Mouse (Mus musculus): ENCODE results near the gene Acsf3. TPM values are rescaled to one million over a fixed set of nuclear protein-coding genes. Genes with fewer than 3 reads are reported as not detected.

Gene Acsf3
- polyA plus RNA-seq, 1 experiment from 2014 or later, result 17.5 TPM

- no peak for ATAC-seq (replicated peaks; ENCODE audit: insufficient number of reproducible peaks, low FRiP score, low TSS enrichment)
- Histone ChIP-seq H3K27me3 (ENCODE audit: control insufficient read depth, insufficient read depth, low read length) (no peaks in the 10 kb centered on the region), H3K36me3 (ENCODE audit: control insufficient read depth, insufficient read depth, low read length) (no peaks in the 10 kb centered on the region), H3K9ac (ENCODE audit: low read depth, low read length) (no peak overlapping the region), H3K4me1 (ENCODE audit: control insufficient read depth, insufficient read depth, low read length) (0 out of 2 replicates have a peak, but pooled peaks cover 4% of the 10 kb centered on the region), H3K4me3 (ENCODE audit: low read depth, low read length) (no peak overlapping the region), H3K9me3 (replicated peaks; ENCODE audit: control insufficient read depth, low read length) (no peaks in the 10 kb centered on the region), H3K27ac (ENCODE audit: low read depth, low read length) (no peak overlapping the region), H3K4me2 (no peak overlapping the region)
- WGBS (ENCODE audit: insufficient replicate concordance), result 74% methylated on average over 8 of the region's 8 CpGs
Measured at GRCm38 (mm10) chr8:122810376-122810775, 35.1 kb downstream of the Acsf3 start.

GRCm38 (mm10) chr8:122811870-122812494 lies 36.7 kb downstream of the Acsf3 start:
- no peaks in the 10 kb centered on the region for H3K27me3 ChIP-seq (ENCODE audit: control insufficient read depth, insufficient read depth, low read length)
- no peak overlapping the region for H3K4me2 ChIP-seq
- no peak overlapping the region for H3K4me3 ChIP-seq (ENCODE audit: low read depth, low read length)
- no peaks in the 10 kb centered on the region for H3K36me3 ChIP-seq (ENCODE audit: control insufficient read depth, insufficient read depth, low read length)
- WGBS (ENCODE audit: insufficient replicate concordance), result 83% methylated on average over 16 of the region's 16 CpGs
- no peaks in the 10 kb centered on the region for H3K9me3 ChIP-seq (replicated peaks; ENCODE audit: control insufficient read depth, low read length)
- H3K27ac ChIP-seq (ENCODE audit: low read depth, low read length), result no peak overlapping the region
- no peak overlapping the region for H3K9ac ChIP-seq (ENCODE audit: low read depth, low read length)
- no peak for ATAC-seq (replicated peaks; ENCODE audit: insufficient number of reproducible peaks, low FRiP score, low TSS enrichment)
- H3K4me1 ChIP-seq (ENCODE audit: control insufficient read depth, insufficient read depth, low read length), result 0 out of 2 replicates have a peak, but pooled peaks cover 4% of the 10 kb centered on the region

GRCm38 (mm10) chr8:122812610-122813250 lies 37.4 kb downstream of the Acsf3 start:
- H3K4me1 ChIP-seq (ENCODE audit: control insufficient read depth, insufficient read depth, low read length), result 0 out of 2 replicates have a peak, but pooled peaks cover 5% of the 10 kb centered on the region
- no peak for ATAC-seq (replicated peaks; ENCODE audit: insufficient number of reproducible peaks, low FRiP score, low TSS enrichment)
- H3K4me2 ChIP-seq, result no peak overlapping the region
- H3K36me3 ChIP-seq (ENCODE audit: control insufficient read depth, insufficient read depth, low read length), result no peaks in the 10 kb centered on the region
- WGBS (ENCODE audit: insufficient replicate concordance), result 71% methylated on average over 14 of the region's 14 CpGs
- H3K9ac ChIP-seq (ENCODE audit: low read depth, low read length), result no peak overlapping the region
- H3K27me3 ChIP-seq (ENCODE audit: control insufficient read depth, insufficient read depth, low read length), result no peaks in the 10 kb centered on the region
- H3K4me3 ChIP-seq (ENCODE audit: low read depth, low read length), result no peak overlapping the region
- H3K9me3 ChIP-seq (replicated peaks; ENCODE audit: control insufficient read depth, low read length), result no peaks in the 10 kb centered on the region
- no peak overlapping the region for H3K27ac ChIP-seq (ENCODE audit: low read depth, low read length)

- no peak overlapping the region for H3K4me3 ChIP-seq (ENCODE audit: low read depth, low read length)
- H3K36me3 ChIP-seq (ENCODE audit: control insufficient read depth, insufficient read depth, low read length), result no peaks in the 10 kb centered on the region
- H3K27ac ChIP-seq (ENCODE audit: low read depth, low read length), result no peak overlapping the region
- 0 out of 2 replicates have a peak, but pooled peaks cover 6% of the 10 kb centered on the region for H3K4me1 ChIP-seq (ENCODE audit: control insufficient read depth, insufficient read depth, low read length)
- WGBS (ENCODE audit: insufficient replicate concordance), result 36% methylated on average over 7 of the region's 7 CpGs
- H3K4me2 ChIP-seq, result no peak overlapping the region
- H3K9me3 ChIP-seq (replicated peaks; ENCODE audit: control insufficient read depth, low read length), result no peaks in the 10 kb centered on the region
- ATAC-seq (replicated peaks; ENCODE audit: insufficient number of reproducible peaks, low FRiP score, low TSS enrichment), result no peak
- H3K27me3 ChIP-seq (ENCODE audit: control insufficient read depth, insufficient read depth, low read length), result no peaks in the 10 kb centered on the region
- H3K9ac ChIP-seq (ENCODE audit: low read depth, low read length), result no peak overlapping the region
Measured at GRCm38 (mm10) chr8:122814608-122815007, 39.3 kb downstream of the Acsf3 start.

- ATAC-seq (replicated peaks; ENCODE audit: insufficient number of reproducible peaks, low FRiP score, low TSS enrichment), result no peak
- Histone ChIP-seq H3K36me3 (ENCODE audit: control insufficient read depth, insufficient read depth, low read length) (no peaks in the 10 kb centered on the region), H3K4me1 (ENCODE audit: control insufficient read depth, insufficient read depth, low read length) (0 out of 2 replicates have a peak, but pooled peaks cover 6% of the 10 kb centered on the region), H3K4me3 (ENCODE audit: low read depth, low read length) (no peak overlapping the region), H3K9me3 (replicated peaks; ENCODE audit: control insufficient read depth, low read length) (no peaks in the 10 kb centered on the region), H3K4me2 (no peak overlapping the region), H3K9ac (ENCODE audit: low read depth, low read length) (no peak overlapping the region), H3K27me3 (ENCODE audit: control insufficient read depth, insufficient read depth, low read length) (no peaks in the 10 kb centered on the region), H3K27ac (ENCODE audit: low read depth, low read length) (no peak overlapping the region)
- 84% methylated on average over 6 of the region's 6 CpGs for WGBS (ENCODE audit: insufficient replicate concordance)
Measured at GRCm38 (mm10) chr8:122816965-122817364, 41.7 kb downstream of the Acsf3 start.

- no peak overlapping the region for H3K4me3 ChIP-seq (ENCODE audit: low read depth, low read length)
- H3K4me1 ChIP-seq (ENCODE audit: control insufficient read depth, insufficient read depth, low read length), result 0 out of 2 replicates have a peak, but pooled peaks cover 6% of the 10 kb centered on the region
- H3K4me2 ChIP-seq, result no peak overlapping the region
- no peak overlapping the region for H3K27ac ChIP-seq (ENCODE audit: low read depth, low read length)
- no peaks in the 10 kb centered on the region for H3K9me3 ChIP-seq (replicated peaks; ENCODE audit: control insufficient read depth, low read length)
- WGBS (ENCODE audit: insufficient replicate concordance), result 37% methylated on average over 13 of the region's 13 CpGs
- no peaks in the 10 kb centered on the region for H3K36me3 ChIP-seq (ENCODE audit: control insufficient read depth, insufficient read depth, low read length)
- no peak overlapping the region for H3K9ac ChIP-seq (ENCODE audit: low read depth, low read length)
- H3K27me3 ChIP-seq (ENCODE audit: control insufficient read depth, insufficient read depth, low read length), result no peaks in the 10 kb centered on the region
- no peak for ATAC-seq (replicated peaks; ENCODE audit: insufficient number of reproducible peaks, low FRiP score, low TSS enrichment)
Measured at GRCm38 (mm10) chr8:122817724-122818496, 42.6 kb downstream of the Acsf3 start.

- WGBS (ENCODE audit: insufficient replicate concordance), result 62% methylated on average over 11 of the region's 11 CpGs
- ATAC-seq (replicated peaks; ENCODE audit: insufficient number of reproducible peaks, low FRiP score, low TSS enrichment), result no peak
- 0 out of 2 replicates have a peak, but pooled peaks cover 2% of the 10 kb centered on the region for H3K4me1 ChIP-seq (ENCODE audit: control insufficient read depth, insufficient read depth, low read length)
Measured at GRCm38 (mm10) chr8:122819776-122820175, 44.5 kb downstream of the Acsf3 start.

GRCm38 (mm10) chr8:122824571-122824970 lies 49.3 kb downstream of the Acsf3 start:
- WGBS (ENCODE audit: insufficient replicate concordance), result 42% methylated on average over 5 of the region's 5 CpGs
- Histone ChIP-seq H3K4me2 (no peak overlapping the region), H3K4me1 (ENCODE audit: control insufficient read depth, insufficient read depth, low read length) (no peaks in the 10 kb centered on the region; the same call in 1 of the 2 replicates), H3K27ac (ENCODE audit: low read depth, low read length) (no peak overlapping the region), H3K4me3 (ENCODE audit: low read depth, low read length) (no peak overlapping the region), H3K27me3 (ENCODE audit: control insufficient read depth, insufficient read depth, low read length) (no peaks in the 10 kb centered on the region), H3K36me3 (ENCODE audit: control insufficient read depth, insufficient read depth, low read length) (no peaks in the 10 kb centered on the region), H3K9me3 (replicated peaks; ENCODE audit: control insufficient read depth, low read length) (no peaks in the 10 kb centered on the region), H3K9ac (ENCODE audit: low read depth, low read length) (no peak overlapping the region)
- ATAC-seq (replicated peaks; ENCODE audit: insufficient number of reproducible peaks, low FRiP score, low TSS enrichment), result no peak

More at GRCm38 (mm10) chr8:122819776-122820175, 44.5 kb downstream of the Acsf3 start:
- Histone ChIP-seq H3K27ac (ENCODE audit: low read depth, low read length) (no peak overlapping the region), H3K36me3 (ENCODE audit: control insufficient read depth, insufficient read depth, low read length) (no peaks in the 10 kb centered on the region), H3K4me2 (no peak overlapping the region), H3K27me3 (ENCODE audit: control insufficient read depth, insufficient read depth, low read length) (no peaks in the 10 kb centered on the region), H3K9me3 (replicated peaks; ENCODE audit: control insufficient read depth, low read length) (no peaks in the 10 kb centered on the region), H3K9ac (ENCODE audit: low read depth, low read length) (no peak overlapping the region), H3K4me3 (ENCODE audit: low read depth, low read length) (no peak overlapping the region)
